8 mouse cellular contexts compared by ENCODE assay signal in the genomic region with DNA sequence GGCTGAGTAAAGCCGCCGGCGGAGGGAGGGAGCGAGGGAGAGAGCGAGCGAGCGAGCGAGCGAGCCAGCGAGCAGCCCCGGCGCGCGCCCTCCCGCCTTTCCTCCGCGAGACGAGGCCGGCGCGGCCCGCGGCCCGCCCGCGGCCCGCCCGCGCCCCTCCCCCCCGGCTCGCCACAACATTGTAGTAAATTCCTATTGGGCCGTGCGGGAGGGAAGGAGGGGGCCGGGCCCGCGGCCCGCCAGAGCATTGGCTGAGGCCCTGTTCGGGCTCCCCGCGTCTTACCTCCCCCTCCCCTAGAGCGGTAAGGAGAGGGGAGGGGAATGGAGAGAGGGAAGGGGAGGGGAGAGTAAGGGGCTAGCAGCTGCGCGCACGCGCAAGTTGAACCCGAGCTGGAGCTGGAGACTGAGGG. TPM values are rescaled to one million over a fixed set of nuclear protein-coding genes. Genes with fewer than 3 reads are reported as not detected.
A peak's percentile ranks its signal among the peaks of the same experiment; 100 is the strongest.
DNase-seq lines count a peak whose midpoint lies in the region; ATAC-seq lines count a peak whose summit lies in the region.

No protein-coding gene starts in this region.

- peak overlapping the region; percentile 98 for H3K27ac ChIP-seq in embryonic facial prominence, embryonic 12.5 days
- peak overlapping the region; percentile 97 for H3K27ac ChIP-seq in midbrain, embryonic 11.5 days (ENCODE audit: low read depth, low read length)

- WGBS in embryonic facial prominence, embryonic 12.5 days, result under 1% methylated on average over 24 of the region's 46 CpGs
- under 1% methylated on average over 42 of the region's 46 CpGs for WGBS in midbrain, embryonic 11.5 days

- H3K4me3 ChIP-seq in embryonic facial prominence, embryonic 12.5 days, result peak overlapping the region; percentile 92
- H3K4me3 ChIP-seq in midbrain, embryonic 11.5 days (ENCODE audit: low read depth, low read length), result peak overlapping the region; percentile 97

- peak overlapping the region; percentile 97 for H3K9ac ChIP-seq in embryonic facial prominence, embryonic 12.5 days
- H3K9ac ChIP-seq in midbrain, embryonic 11.5 days (ENCODE audit: low read length), result peak overlapping the region; percentile 98

- peaks cover 26% of the 10 kb centered on the region for H3K4me1 ChIP-seq in embryonic facial prominence, embryonic 12.5 days
- peaks cover 12% of the 10 kb centered on the region for H3K4me1 ChIP-seq in midbrain, embryonic 11.5 days (ENCODE audit: control insufficient read depth, insufficient read depth, low read length)

- no peaks in the 10 kb centered on the region for H3K36me3 ChIP-seq in embryonic facial prominence, embryonic 12.5 days
- H3K36me3 ChIP-seq in midbrain, embryonic 11.5 days (ENCODE audit: control insufficient read depth, insufficient read depth, low read length), result no peaks in the 10 kb centered on the region

- no peaks in the 10 kb centered on the region for H3K27me3 ChIP-seq in embryonic facial prominence, embryonic 12.5 days
- no peaks in the 10 kb centered on the region for H3K27me3 ChIP-seq in midbrain, embryonic 11.5 days (ENCODE audit: control insufficient read depth, insufficient read depth, low read length)

- intact Hi-C loops in left cerebral cortex, postnatal 4 days (cut with DNase I), result no loop called here

- peak overlapping the region; percentile 89 for H3K4me2 ChIP-seq in embryonic facial prominence, embryonic 12.5 days (replicated peaks)
- H3K4me2 ChIP-seq in midbrain, embryonic 11.5 days, result peak overlapping the region; percentile 46

- peak; percentile 85 for DNase-seq in 3134 (ENCODE audit: extremely low read depth, insufficient read length, low spot score)
- peak; percentile 88 for DNase-seq in adrenal gland, postnatal 25 days
- DNase-seq in heart, adult 11 months, result peak; percentile 100
- DNase-seq in kidney, adult 11 months, result peak; percentile 91
- peak; percentile 97 for DNase-seq in left cerebral cortex, postnatal 4 days
- peak; percentile 98 for DNase-seq in midbrain, embryonic 11.5 days (ENCODE audit: low spot score, missing footprints)
- peak; percentile 79 for DNase-seq in skeletal muscle tissue, adult 2 months (ENCODE audit: low read depth, low spot score)

- no peaks in the 10 kb centered on the region for H3K9me3 ChIP-seq in embryonic facial prominence, embryonic 12.5 days
- H3K9me3 ChIP-seq in midbrain, embryonic 11.5 days (ENCODE audit: control insufficient read depth, low read length), result no peaks in the 10 kb centered on the region

- peak; percentile 98 for ATAC-seq in embryonic facial prominence, embryonic 12.5 days (ENCODE audit: insufficient number of reproducible peaks, insufficient read depth, low FRiP score, low TSS enrichment)
- ATAC-seq in midbrain, embryonic 11.5 days (ENCODE audit: low FRiP score), result peak; percentile 98

RNA-seq across cellular contexts. Expression of a gene that starts 25.5 kb away (rescaled TPM):
- total RNA-seq in adrenal gland, postnatal 25 days (2021), result 0.61 TPM in 1 of 2 replicates, not detected in the other
- polyA plus RNA-seq in embryonic facial prominence, embryonic 12.5 days (2016; fragmentation: Nextera tagmentation; extraction: Ambion mirVana), result not detected in 2 replicates
- not detected for total RNA-seq in left cerebral cortex, postnatal 4 days (2021)
- 0.07 TPM in 1 of 2 replicates, not detected in the other for polyA plus RNA-seq in midbrain, embryonic 11.5 days (2014; fragmentation: Nextera tagmentation; extraction: Ambion mirVana)

RNA-seq across cellular contexts. Expression of a gene that starts 26.1 kb away (rescaled TPM):
- total RNA-seq in adrenal gland, postnatal 25 days (2021), result 65.5 and 70.8 TPM in 2 replicates
- 117 and 125 TPM in 2 replicates for polyA plus RNA-seq in embryonic facial prominence, embryonic 12.5 days (2016; fragmentation: Nextera tagmentation; extraction: Ambion mirVana)
- 10 to 100 TPM; 70.2 to 77.8 TPM for total RNA-seq in left cerebral cortex, postnatal 4 days (2021)
- polyA plus RNA-seq in midbrain, embryonic 11.5 days (2014; fragmentation: Nextera tagmentation; extraction: Ambion mirVana), result 210 and 230 TPM in 2 replicates

Comparison
In these comparisons a context has a peak if more than half of its experiments do, and no peak if none do; other contexts are left out.
1. Peak in every context shown above with its lines: DNase-seq, ATAC-seq, H3K4me3 ChIP-seq and H3K27ac ChIP-seq.